In genomic region chr11:6068181-6068957, GRCm38 (mm10) we compare ENCODE assay signal across 8 mouse cellular contexts. TPM values are rescaled to one million over a fixed set of nuclear protein-coding genes. Genes with fewer than 3 reads are reported as not detected.
A peak's percentile ranks its signal among the peaks of the same experiment; 100 is the strongest.
DNase-seq lines count a peak whose midpoint lies in the region; ATAC-seq and TF ChIP-seq lines count a peak whose summit lies in the region.
"Had no signal": no experiment of that assay in that cellular context is flagged by ENCODE, and none has a peak within 500 bp of the region (broad histone marks: within the 10 kb centered on the region; RNA-seq: fewer than 3 reads in every experiment).

No protein-coding gene starts in this region.

- no peak for TF ChIP-seq EP300 in lung, postnatal 0 days (IDR thresholded peaks at IDR 0.05)

- no peaks in the 10 kb centered on the region for H3K9me3 ChIP-seq in lung, embryonic 16.5 days (ENCODE audit: control insufficient read depth, low read length)
- H3K9me3 ChIP-seq in lung, postnatal 0 days (ENCODE audit: low read length): no peaks in the 10 kb centered on the region
- H3K9me3 ChIP-seq in embryonic facial prominence, embryonic 14.5 days (ENCODE audit: control insufficient read depth, low read length): no peaks in the 10 kb centered on the region
- no peaks in the 10 kb centered on the region for H3K9me3 ChIP-seq in intestine, embryonic 15.5 days

- no peaks in the 10 kb centered on the region for H3K4me1 ChIP-seq in lung, embryonic 16.5 days (replicated peaks; ENCODE audit: control insufficient read depth, insufficient read depth, low read length)
- H3K4me1 ChIP-seq in lung, postnatal 0 days (ENCODE audit: insufficient read depth, low read depth, low read length): no peaks in the 10 kb centered on the region
- peaks cover 5% of the 10 kb centered on the region; the same call in 1 of the 2 replicates for H3K4me1 ChIP-seq in embryonic facial prominence, embryonic 14.5 days (ENCODE audit: control insufficient read depth, insufficient read depth, low read length)
- H3K4me1 ChIP-seq in intestine, embryonic 15.5 days (replicated peaks): peaks cover 10% of the 10 kb centered on the region; the same call in 1 of the 2 replicates

- H3K9ac ChIP-seq in lung, embryonic 16.5 days (ENCODE audit: low read length): no peak overlapping the region
- no peak overlapping the region for H3K9ac ChIP-seq in lung, postnatal 0 days (replicated peaks; ENCODE audit: low read depth)
- H3K9ac ChIP-seq in embryonic facial prominence, embryonic 14.5 days (ENCODE audit: low read depth, low read length): 0 out of 2 replicates have a peak overlapping the region, but pooled peaks have one; percentile 19
- H3K9ac ChIP-seq in intestine, embryonic 15.5 days: no peak overlapping the region

- TF ChIP-seq CTCF in lung, postnatal 0 days (IDR thresholded peaks at IDR 0.05): no peak

- DNase-seq in lung, postnatal 0 days (ENCODE audit: low spot score): no peak
- peak; percentile 48 for DNase-seq in embryonic facial prominence, embryonic 14.5 days (ENCODE audit: low spot score)
- DNase-seq in retina, embryonic 14.5 days (ENCODE audit: low spot score): peak; percentile 53
- no peak for DNase-seq in adrenal gland, adult (ENCODE audit: inconsistent age in 2 of 2, low spot score in 1 of 2)
- no peak for DNase-seq in lung, postnatal 10 days

- no peak overlapping the region for H3K4me3 ChIP-seq in lung, embryonic 16.5 days (ENCODE audit: low read length)
- H3K4me3 ChIP-seq in lung, postnatal 0 days (ENCODE audit: low read depth, low read length): no peak overlapping the region
- no peak overlapping the region for H3K4me3 ChIP-seq in embryonic facial prominence, embryonic 14.5 days (ENCODE audit: low read depth, low read length)
- H3K4me3 ChIP-seq in intestine, embryonic 15.5 days (replicated peaks): no peak overlapping the region

- H3K27me3 ChIP-seq in lung, embryonic 16.5 days (ENCODE audit: control insufficient read depth, insufficient read depth, low read depth, low read length): peaks cover 60% of the 10 kb centered on the region
- H3K27me3 ChIP-seq in lung, postnatal 0 days (replicated peaks; ENCODE audit: insufficient read depth, low read length): peaks cover 40% of the 10 kb centered on the region
- peaks cover 67% of the 10 kb centered on the region for H3K27me3 ChIP-seq in embryonic facial prominence, embryonic 14.5 days (replicated peaks; ENCODE audit: control insufficient read depth, insufficient read depth, low read length)
- H3K27me3 ChIP-seq in intestine, embryonic 15.5 days (replicated peaks): peaks cover 66% of the 10 kb centered on the region

- H3K27ac ChIP-seq in lung, embryonic 16.5 days (ENCODE audit: low read length): no peak overlapping the region
- no peak overlapping the region for H3K27ac ChIP-seq in lung, postnatal 0 days (ENCODE audit: low read length)
- H3K27ac ChIP-seq in embryonic facial prominence, embryonic 14.5 days (replicated peaks; ENCODE audit: low read depth, low read length): no peak overlapping the region
- H3K27ac ChIP-seq in intestine, embryonic 15.5 days: no peak overlapping the region
- H3K27ac ChIP-seq: macrophage had no signal

- no peaks in the 10 kb centered on the region for H3K36me3 ChIP-seq in lung, embryonic 16.5 days (ENCODE audit: control insufficient read depth, insufficient read depth, low read length)
- H3K36me3 ChIP-seq in lung, postnatal 0 days (ENCODE audit: insufficient read depth, low read length): no peaks in the 10 kb centered on the region
- no peaks in the 10 kb centered on the region for H3K36me3 ChIP-seq in embryonic facial prominence, embryonic 14.5 days (ENCODE audit: control insufficient read depth, insufficient read depth, low read length)
- no peaks in the 10 kb centered on the region for H3K36me3 ChIP-seq in intestine, embryonic 15.5 days

- 0 out of 2 replicates have a peak, but pooled peaks have one; percentile 7 for ATAC-seq in lung, embryonic 16.5 days (ENCODE audit: low read depth)
- ATAC-seq in lung, postnatal 0 days: no peak
- no peak for ATAC-seq in embryonic facial prominence, embryonic 14.5 days (ENCODE audit: low read depth)
- peak; percentile 39; the same call in 1 of the 2 replicates for ATAC-seq in intestine, embryonic 15.5 days

- no peak overlapping the region for H3K4me2 ChIP-seq in lung, embryonic 16.5 days (ENCODE audit: low read depth, low read length)
- H3K4me2 ChIP-seq in lung, postnatal 0 days (replicated peaks; ENCODE audit: low read depth, low read length): no peak overlapping the region
- peak overlapping the region; percentile 36 for H3K4me2 ChIP-seq in embryonic facial prominence, embryonic 14.5 days (ENCODE audit: low read depth, low read length)
- H3K4me2 ChIP-seq in intestine, embryonic 15.5 days (replicated peaks): peak overlapping the region; percentile 24; the same call in 1 of the 2 replicates

- WGBS in lung, embryonic 16.5 days: 10% methylated on average over 18 of the region's 19 CpGs
- WGBS in lung, postnatal 0 days: 15% methylated on average over 17 of the region's 19 CpGs
- WGBS in embryonic facial prominence, embryonic 14.5 days: 5% methylated on average over 16 of the region's 19 CpGs
- 11% methylated on average over 18 of the region's 19 CpGs for WGBS in intestine, embryonic 15.5 days

RNA-seq across cellular contexts. Expression of gene Camk2b, which starts 2.2 kb away (rescaled TPM):
- 1.1 and 1.9 TPM in 2 replicates for polyA plus RNA-seq in lung, embryonic 16.5 days (2015; fragmentation: Nextera tagmentation; extraction: Ambion mirVana)
- polyA plus RNA-seq in lung, postnatal 0 days (2015; fragmentation: Nextera tagmentation; extraction: Ambion mirVana): 2.9 TPM in 2 replicates
- polyA plus RNA-seq in embryonic facial prominence, embryonic 14.5 days (2014; fragmentation: Nextera tagmentation; extraction: Ambion mirVana): 6.1 and 9.2 TPM in 2 replicates
- 5.3 and 5.9 TPM in 2 replicates for polyA plus RNA-seq in intestine, embryonic 15.5 days (2015; fragmentation: Nextera tagmentation; extraction: Ambion mirVana)

Comparison
In these comparisons a context has a peak if more than half of its experiments do, and no peak if none do; other contexts are left out.
1. ATAC-seq: peak in lung, embryonic 16.5 days (single experiment) and intestine, embryonic 15.5 days (single experiment); none in lung, postnatal 0 days (single experiment) and embryonic facial prominence, embryonic 14.5 days (single experiment).
2. H3K4me2 ChIP-seq: peak in embryonic facial prominence, embryonic 14.5 days (single experiment) and intestine, embryonic 15.5 days (single experiment); none in lung, embryonic 16.5 days (single experiment) and lung, postnatal 0 days (single experiment).
3. DNase-seq: peak in embryonic facial prominence, embryonic 14.5 days (single experiment) and retina, embryonic 14.5 days (single experiment); none in lung, postnatal 0 days (single experiment), adrenal gland, adult (0 of 2) and lung, postnatal 10 days (single experiment).